Mouse (Mus musculus): ENCODE measurements around the gene Actr1a.

GRCm38 (mm10) chr19:46434591-46434990 lies 39.0 kb upstream of the Actr1a start:
- TF ChIP-seq POLR2A (IDR thresholded peaks at IDR 0.05; ENCODE audit: extremely low read depth, insufficient read depth, low read length), result no peak
- TF ChIP-seq CTCF (IDR thresholded peaks at IDR 0.05; ENCODE audit: extremely low read depth, insufficient read depth, low read length), result no peak
